Mouse (Mus musculus) ES-E14 (cell line): Measurements from ENCODE around the gene Mgmt.

ENCODE experiments used
- HCFC1 ChIP-seq: IDR thresholded peaks from 2 replicates; pipeline ENCODE4 v1.6.1; 2012; ENCODE audit warnings: low read length, inconsistent platforms, borderline replicate concordance; ENCODE audit not compliant: insufficient read depth
- ZNF384 ChIP-seq: IDR thresholded peaks from 2 replicates; pipeline ENCODE4 v1.6.1; 2012; ENCODE audit warnings: low read depth, low read length, inconsistent platforms

GRCm38 (mm10) chr7:137034986-137035385 lies 140.6 kb downstream of the Mgmt start:
- no peak for TF ChIP-seq HCFC1
- TF ChIP-seq ZNF384: no peak
